Mouse (Mus musculus) left cerebral cortex, adult 2 months (tissue): ENCODE results near the gene 4930507D05Rik. TPM values are rescaled to one million over a fixed set of nuclear protein-coding genes. Genes with fewer than 3 reads are reported as not detected.
"Not testable (repeated sequence)": the region's sequence is repeated elsewhere in the genome, so short reads cannot be mapped to it uniquely, and the experiment has no call there.

Experiments
- DNase-seq, 2 experiments: peaks; one replicate each; pipeline ENCODE4 v3.0.0; 2021 to 2022; ENCODE audit warnings: low spot score in 2 of 2, mixed read lengths in 1 of 2; ENCODE audit errors: extremely low spot score in 1 of 2
- H3K27ac ChIP-seq: fragments of 200-600 bp; 2 replicates; pipeline ENCODE4 v1.8.1; 2022
- H3K4me3 ChIP-seq: fragments of 200-600 bp; 2 replicates; pipeline ENCODE4 v1.8.1; 2022
- CTCF ChIP-seq: fragments of 200-600 bp; IDR thresholded peaks from 2 replicates; pipeline ENCODE4 v1.8.1; 2022; ENCODE audit warnings: antibody characterized with exemption, mild to moderate bottlenecking, moderate library complexity
- intact Hi-C: fragments of 180-260 bp; cut with DNase I; formaldehyde crosslinking; loops from one replicate; pipeline ENCODE4 v1.15.1; 2025
- total RNA-seq, 2 experiments: library from RNA; stranded (reverse); gene quantifications; 2 replicates each; pipeline ENCODE4 v1.2.3; 2021

Gene 4930507D05Rik
- total RNA-seq, 2 experiments from 2014 or later, result 1.1 to 1.4 TPM

GRCm38 (mm10) chr10:62485878-62486582, 36.7 kb downstream of the 4930507D05Rik start:
- no peak for TF ChIP-seq CTCF
- intact Hi-C loops, result loop anchor here (2.0 to 5.0 kb wide), 5 partner anchors 37 to 536 kb away; partner anchors contain the start of genes 4930507D05Rik, Ddx50, Hnrnph3 and Pbld2

GRCm38 (mm10) chr10:62486618-62487415, 37.5 kb downstream of the 4930507D05Rik start, which contains the start of gene Vps26a:
Gene Vps26a (minus strand): TSS chr10:62486805.
- peak within 1 kb of the TSS; percentile 86 for H3K4me3 ChIP-seq
- peak; percentile 96 for DNase-seq
- intact Hi-C loops, result loop anchor here (2.0 to 5.0 kb wide), 5 partner anchors 38 to 535 kb away; partner anchors contain the start of genes 4930507D05Rik, Ddx50, Hnrnph3 and Pbld2
- peak within 1 kb of the TSS; percentile 83 for H3K27ac ChIP-seq
- TF ChIP-seq CTCF, result no peak

More at GRCm38 (mm10) chr10:62485878-62486582, 36.7 kb downstream of the 4930507D05Rik start:
- Histone ChIP-seq H3K27ac (peak overlapping the region; percentile 83), H3K4me3 (peak overlapping the region; percentile 86)
- peak; percentile 15 to 17 for DNase-seq

GRCm38 (mm10) chr10:62488266-62488665, 39.0 kb downstream of the 4930507D05Rik start:
- H3K4me3 ChIP-seq, result no peak overlapping the region
- H3K27ac ChIP-seq, result no peak overlapping the region
- intact Hi-C loops, result loop anchor here (5.0 kb wide), 2 partner anchors 301 to 534 kb away; partner anchors contain the start of genes Hnrnph3 and Pbld2
- peak; percentile 77 for TF ChIP-seq CTCF
- peak; percentile 24 to 40 for DNase-seq

DNA sequence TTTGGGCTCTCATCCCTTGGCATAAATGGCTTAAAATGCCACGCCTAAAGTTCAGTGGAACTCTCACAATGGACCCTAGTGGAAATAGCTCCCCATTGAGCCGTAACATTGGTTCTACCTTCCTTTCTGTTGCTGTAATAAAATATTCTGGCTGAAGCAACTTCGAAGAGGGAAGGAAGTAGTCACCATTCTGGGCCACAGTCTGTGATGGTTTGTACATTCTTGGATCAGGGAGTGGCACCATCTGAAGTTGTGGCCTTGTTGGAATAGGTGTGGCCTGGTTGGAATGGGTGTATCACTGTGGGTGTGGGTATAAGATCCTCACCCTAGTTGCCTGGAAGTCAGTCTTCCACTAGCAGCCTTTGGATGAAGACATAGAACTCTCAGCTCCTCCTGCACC, 42.4 kb downstream of the 4930507D05Rik start:
- intact Hi-C loops, result not testable (repeated sequence)

DNA sequence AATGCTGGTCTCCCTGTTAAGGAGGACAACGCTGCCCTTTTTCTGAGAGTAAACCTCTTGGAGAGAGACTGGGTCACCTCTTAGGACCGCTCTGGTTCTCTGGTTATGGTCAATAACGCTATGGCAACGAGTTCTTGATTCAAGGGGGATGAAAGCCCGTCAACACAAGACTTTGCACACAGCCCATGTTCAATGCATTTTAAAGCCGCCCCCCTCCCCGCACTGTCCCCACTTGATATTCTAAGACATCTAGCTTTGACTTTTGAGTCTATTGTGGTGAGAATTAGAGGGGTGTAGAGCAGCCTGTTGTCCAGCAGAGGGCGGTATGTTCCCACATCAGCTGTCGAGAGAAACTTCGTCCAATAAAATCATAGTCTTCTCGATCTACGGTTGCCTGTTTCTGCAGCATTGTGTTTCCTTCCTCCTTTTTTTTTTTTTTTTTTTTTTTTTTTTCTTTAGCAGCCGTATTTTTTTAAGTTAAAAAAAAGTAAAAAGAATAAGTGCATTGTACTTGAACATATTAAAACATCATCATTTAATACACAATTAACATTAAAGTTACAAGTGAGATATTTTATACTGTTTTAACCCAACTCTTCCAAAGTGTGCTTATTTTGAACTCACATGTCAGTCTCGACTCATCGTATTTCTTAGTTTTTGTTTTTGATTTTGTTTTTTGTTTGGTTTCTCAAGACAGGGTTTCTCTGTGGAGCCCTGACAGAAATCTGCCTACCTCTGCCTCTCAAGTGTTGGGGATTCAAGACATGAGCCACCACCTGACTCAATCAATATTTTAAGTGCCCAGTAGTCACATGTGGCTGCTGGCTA, 51.0 kb downstream of the 4930507D05Rik start:
- Histone ChIP-seq H3K4me3 (no peak overlapping the region), H3K27ac (no peak overlapping the region)
- intact Hi-C loops, result loop anchor here (1.0 kb wide), 1 partner anchor 49 kb away; no protein-coding TSS in a partner anchor
- DNase-seq, result peak; percentile 47 to 55
- TF ChIP-seq CTCF, result peak; percentile 89

More for the DNA sequence above, 42.4 kb downstream of the 4930507D05Rik start:
- H3K4me3 ChIP-seq, DNase-seq, H3K27ac ChIP-seq: not testable (repeated sequence)

Other genes with a start within 250 kb of the 4930507D05Rik start
- 10 to 100 TPM in 1 of 2 experiments, 1 to 10 TPM in 1; 8.5 to 10.4 TPM for gene Tspan15, start 218.2 kb upstream of the 4930507D05Rik start, total RNA-seq
- under 1 TPM in 1 of 2 experiments, not detected in 1; 0.34 TPM for gene Tacr2, start 197.1 kb upstream of the 4930507D05Rik start, total RNA-seq
- gene Hk1, start 69.6 kb upstream of the 4930507D05Rik start, total RNA-seq, result 100 to 1,000 TPM; 298 to 310 TPM
- 10 to 100 TPM; 10.1 to 11.4 TPM for gene Hkdc1, start 27.0 kb upstream of the 4930507D05Rik start, total RNA-seq
- gene Supv3l1, start 249 bp downstream of the 4930507D05Rik start, total RNA-seq, result 10 to 100 TPM; 21.8 to 24.8 TPM
- 10 to 100 TPM; 46.9 to 47.4 TPM for gene Vps26a, start 37.3 kb downstream of the 4930507D05Rik start, total RNA-seq
- gene Srgn, start 78.0 kb downstream of the 4930507D05Rik start, total RNA-seq, result 1 to 10 TPM; 7.1 to 9.7 TPM
- 100 to 1,000 TPM; 180 to 185 TPM for gene Kif1bp, start 129.0 kb downstream of the 4930507D05Rik start, total RNA-seq
- gene Ddx21, start 152.8 kb downstream of the 4930507D05Rik start, total RNA-seq, result 10 to 100 TPM; 21.1 to 21.8 TPM
- 10 to 100 TPM; 86.3 to 91.1 TPM for gene Ddx50, start 201.7 kb downstream of the 4930507D05Rik start, total RNA-seq